In the genomic region with DNA sequence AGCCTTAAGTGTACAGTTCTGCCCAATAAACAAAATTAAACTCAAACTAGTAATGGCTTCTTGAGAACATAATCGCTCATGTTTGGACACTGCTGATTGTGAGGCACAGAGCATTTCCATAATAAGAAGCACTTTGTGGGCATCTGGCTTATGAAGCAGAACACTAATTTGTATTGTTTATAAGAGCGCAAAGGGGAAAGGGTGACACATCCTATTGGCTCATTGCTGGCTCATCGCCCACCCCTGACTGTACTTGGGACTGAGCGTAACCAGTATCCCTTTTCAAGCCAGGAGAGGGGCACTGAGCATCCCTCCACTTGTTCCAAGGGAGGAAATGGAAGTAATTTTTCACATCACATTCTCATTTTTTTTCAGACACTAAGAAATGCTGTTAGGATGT, we compare ENCODE assay signal across 20 mouse cellular contexts.
A peak's percentile ranks its signal among the peaks of the same experiment; 100 is the strongest.
DNase-seq lines count a peak whose midpoint lies in the region; ATAC-seq and TF ChIP-seq lines count a peak whose summit lies in the region.
"Had no signal": no experiment of that assay in that cellular context is flagged by ENCODE, and none has a peak within 500 bp of the region (broad histone marks: within the 10 kb centered on the region; RNA-seq: fewer than 3 reads in every experiment).

No protein-coding gene starts in this region.

- H3K9me3 ChIP-seq in midbrain, postnatal 0 days (ENCODE audit: low read length), result no peaks in the 10 kb centered on the region
- no peaks in the 10 kb centered on the region; the same call in 1 of the 2 replicates for H3K9me3 ChIP-seq in midbrain, embryonic 11.5 days (ENCODE audit: control insufficient read depth, low read length)

- WGBS in midbrain, postnatal 0 days, result 92% methylated on average over 4 of the region's 4 CpGs
- WGBS in midbrain, embryonic 11.5 days, result 94% methylated on average over 4 of the region's 4 CpGs

- H3K4me1 ChIP-seq in midbrain, postnatal 0 days (ENCODE audit: insufficient read depth, low read length), result no peaks in the 10 kb centered on the region
- H3K4me1 ChIP-seq in midbrain, embryonic 11.5 days (ENCODE audit: control insufficient read depth, insufficient read depth, low read length), result no peaks in the 10 kb centered on the region
- H3K4me1 ChIP-seq: embryonic facial prominence, embryonic 13.5 days; forebrain, embryonic 10.5 days had no signal

- H3K4me2 ChIP-seq in midbrain, postnatal 0 days (ENCODE audit: low read depth, low read length, poor library complexity, severe bottlenecking), result no peak overlapping the region
- H3K4me2 ChIP-seq in midbrain, embryonic 11.5 days, result no peak overlapping the region
- H3K4me2 ChIP-seq: embryonic facial prominence, embryonic 13.5 days had no signal

- intact Hi-C loops in heart, postnatal 36 days (cut with DNase I), result no loop called here

- no peaks in the 10 kb centered on the region for H3K27me3 ChIP-seq in midbrain, postnatal 0 days (ENCODE audit: insufficient read depth, low read length)
- H3K27me3 ChIP-seq in midbrain, embryonic 11.5 days (ENCODE audit: control insufficient read depth, insufficient read depth, low read length), result no peaks in the 10 kb centered on the region
- H3K27me3 ChIP-seq: CH12.LX; embryonic facial prominence, embryonic 13.5 days; Patski had no signal

- no peak overlapping the region for H3K4me3 ChIP-seq in midbrain, postnatal 0 days (ENCODE audit: low read depth, low read length)
- no peak overlapping the region for H3K4me3 ChIP-seq in midbrain, embryonic 11.5 days (ENCODE audit: low read depth, low read length)
- H3K4me3 ChIP-seq: embryonic facial prominence, embryonic 13.5 days; forebrain, embryonic 10.5 days had no signal

- peak; percentile 6 to 11 for DNase-seq in frontal cortex, postnatal 36 days (ENCODE audit: low spot score in 2 of 2)
- no peak for DNase-seq in frontal cortex, postnatal 25 days (ENCODE audit: low spot score in 2 of 2)
- peak; percentile 9 for DNase-seq in midbrain, postnatal 0 days (ENCODE audit: low spot score)
- no peak for DNase-seq in midbrain, embryonic 11.5 days (ENCODE audit: low spot score, missing footprints)
- DNase-seq in cerebellum, postnatal 10 days, result peak; percentile 26 to 42
- peak; percentile 49 to 55 for DNase-seq in left cerebral cortex, adult 9 months (ENCODE audit: low spot score in 2 of 2)
- no peak for DNase-seq in heart, postnatal 36 days
- no peak for DNase-seq in thymus, postnatal 14 days
- DNase-seq: gastrocnemius, postnatal 10 days; heart, postnatal 14 days; kidney, adult 8-10 months; liver; midbrain, embryonic 14.5 days; right cerebral cortex, postnatal 4 days; thymus, postnatal 36 days had no signal

- H3K36me3 ChIP-seq in midbrain, postnatal 0 days (ENCODE audit: insufficient read depth, low read length), result no peaks in the 10 kb centered on the region
- H3K36me3 ChIP-seq in midbrain, embryonic 11.5 days (ENCODE audit: control insufficient read depth, insufficient read depth, low read length), result no peaks in the 10 kb centered on the region
- H3K36me3 ChIP-seq: embryonic facial prominence, embryonic 13.5 days; forebrain, embryonic 10.5 days had no signal

- ATAC-seq in midbrain, postnatal 0 days (ENCODE audit: low FRiP score), result no peak
- ATAC-seq in midbrain, embryonic 11.5 days (ENCODE audit: low FRiP score), result no peak
- ATAC-seq: Patski had no signal

- no peak overlapping the region for H3K27ac ChIP-seq in midbrain, postnatal 0 days (ENCODE audit: low read depth, low read length)
- H3K27ac ChIP-seq in midbrain, embryonic 11.5 days (ENCODE audit: low read depth, low read length), result no peak overlapping the region
- H3K27ac ChIP-seq: embryonic facial prominence, embryonic 13.5 days; forebrain, embryonic 10.5 days; macrophage had no signal

- TF ChIP-seq CTCF in midbrain, postnatal 0 days (IDR thresholded peaks at IDR 0.05), result no peak

- H3K9ac ChIP-seq in midbrain, postnatal 0 days (replicated peaks; ENCODE audit: low read length, poor library complexity, severe bottlenecking), result no peak overlapping the region
- no peak overlapping the region for H3K9ac ChIP-seq in midbrain, embryonic 11.5 days (ENCODE audit: low read length)
- H3K9ac ChIP-seq: embryonic facial prominence, embryonic 13.5 days had no signal

Comparison
In these comparisons a context has a peak if more than half of its experiments do, and no peak if none do; other contexts are left out.
1. DNase-seq: peak in frontal cortex, postnatal 36 days (2 of 2), midbrain, postnatal 0 days (single experiment), cerebellum, postnatal 10 days (2 of 2) and left cerebral cortex, adult 9 months (2 of 2); none in frontal cortex, postnatal 25 days (0 of 2), midbrain, embryonic 11.5 days (single experiment), heart, postnatal 36 days (0 of 2) and thymus, postnatal 14 days (single experiment).